Comparison of ENCODE assay signal across 8 mouse cellular contexts in the genomic region with DNA sequence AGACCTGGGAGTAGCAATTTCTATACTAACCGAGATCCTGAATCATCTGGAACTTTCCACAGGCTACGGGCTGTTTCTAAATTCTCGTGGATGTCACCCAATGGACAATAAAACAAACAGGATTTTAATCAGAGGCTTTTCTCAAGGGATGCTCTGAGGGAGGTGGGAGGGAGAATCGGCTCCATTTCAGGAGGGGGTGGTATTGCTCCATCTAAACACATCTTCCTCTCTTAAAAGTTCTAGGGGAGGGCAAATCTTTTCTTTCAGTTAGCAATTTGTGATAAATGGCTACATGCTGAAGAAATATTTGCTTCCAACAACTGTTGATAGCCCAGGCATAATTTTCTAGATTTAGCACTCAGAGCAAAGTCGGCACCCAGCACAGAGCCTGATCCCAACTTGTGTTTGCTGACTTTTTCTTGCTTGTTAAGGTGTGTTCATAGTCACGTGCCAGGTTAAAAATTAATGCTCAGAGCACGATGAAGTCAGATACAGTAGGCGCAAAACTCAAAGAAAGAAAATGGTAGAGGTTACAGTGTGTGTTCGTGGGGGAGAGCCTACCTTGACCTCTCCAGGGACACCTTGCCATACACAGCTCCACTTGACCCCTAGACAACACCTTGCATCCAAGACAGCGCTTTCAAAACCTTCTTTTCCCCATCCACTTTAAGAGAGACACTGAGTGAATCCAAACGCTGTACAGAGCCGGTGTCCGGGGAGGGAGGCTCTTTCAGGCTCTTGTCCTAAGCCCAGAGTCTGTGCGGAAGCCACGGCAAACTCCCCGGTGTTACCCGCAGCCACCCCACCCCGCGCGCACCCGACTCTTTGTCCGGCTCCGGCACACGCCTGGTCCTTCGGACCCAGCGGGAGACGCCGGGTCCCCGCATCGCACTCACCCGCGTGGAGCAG. TPM values are rescaled to one million over a fixed set of nuclear protein-coding genes. Genes with fewer than 3 reads are reported as not detected.
DNase-seq lines count a peak whose midpoint lies in the region; ATAC-seq and TF ChIP-seq lines count a peak whose summit lies in the region.

No protein-coding gene starts in this region.

- intact Hi-C loops in gastrocnemius, adult 2 months (cut with DNase I): loop anchor here (1.0 to 5.0 kb wide), 2 partner anchors 115 to 326 kb away; partner anchors contain the start of gene Me3
- intact Hi-C loops in gastrocnemius, postnatal 36 days (cut with DNase I): no loop called here

- H3K4me3 ChIP-seq in gastrocnemius, adult 2 months: peak overlapping the region; percentile 91
- peak overlapping the region; percentile 62 for H3K4me3 ChIP-seq in hindbrain, embryonic 14.5 days (replicated peaks; ENCODE audit: low read length)
- H3K4me3 ChIP-seq in liver, embryonic 12.5 days: peak overlapping the region; percentile 52

- H3K9me3 ChIP-seq in hindbrain, embryonic 14.5 days (ENCODE audit: control insufficient read depth, low read length): peaks cover 7% of the 10 kb centered on the region; the same call in 1 of the 2 replicates
- H3K9me3 ChIP-seq in liver, embryonic 12.5 days (replicated peaks): no peaks in the 10 kb centered on the region

- DNase-seq in gastrocnemius, adult 2 months: no peak
- no peak for DNase-seq in gastrocnemius, postnatal 36 days
- peak; percentile 45 for DNase-seq in ZHBTc4 (ENCODE audit: low read depth, low spot score)
- DNase-seq in hindbrain, embryonic 14.5 days (ENCODE audit: low spot score): no peak
- DNase-seq in right cerebral cortex, postnatal 36 days (ENCODE audit: low spot score in 2 of 2): no peak
- no peak for DNase-seq in layer of hippocampus, postnatal 36 days
- no peak for DNase-seq in frontal cortex, postnatal 25 days (ENCODE audit: low spot score in 2 of 2)

- H3K27me3 ChIP-seq in hindbrain, embryonic 14.5 days (ENCODE audit: control insufficient read depth, insufficient read depth, low read length): peaks cover 10% of the 10 kb centered on the region; the same call in 1 of the 2 replicates
- H3K27me3 ChIP-seq in liver, embryonic 12.5 days (replicated peaks): peaks cover 59% of the 10 kb centered on the region

- H3K4me2 ChIP-seq in hindbrain, embryonic 14.5 days (replicated peaks): peak overlapping the region; percentile 99
- peak overlapping the region; percentile 69 for H3K4me2 ChIP-seq in liver, embryonic 12.5 days

- ATAC-seq in hindbrain, embryonic 14.5 days (ENCODE audit: low FRiP score): 0 out of 2 replicates have a peak, but pooled peaks have one; percentile 1
- ATAC-seq in liver, embryonic 12.5 days: peak; percentile 51

- peak overlapping the region; percentile 63 for H3K9ac ChIP-seq in hindbrain, embryonic 14.5 days
- no peak overlapping the region for H3K9ac ChIP-seq in liver, embryonic 12.5 days

- no peaks in the 10 kb centered on the region for H3K36me3 ChIP-seq in hindbrain, embryonic 14.5 days (replicated peaks; ENCODE audit: control insufficient read depth, insufficient read depth)
- no peaks in the 10 kb centered on the region for H3K36me3 ChIP-seq in liver, embryonic 12.5 days

- 9% methylated on average over 32 of the region's 32 CpGs for WGBS in hindbrain, embryonic 14.5 days
- WGBS in liver, embryonic 12.5 days (ENCODE audit: insufficient replicate concordance): 9% methylated on average over 32 of the region's 32 CpGs

- H3K27ac ChIP-seq in gastrocnemius, adult 2 months: peak overlapping the region; percentile 83
- no peak overlapping the region for H3K27ac ChIP-seq in hindbrain, embryonic 14.5 days
- no peak overlapping the region for H3K27ac ChIP-seq in liver, embryonic 12.5 days

- peak; percentile 30; the same call in 1 of the 2 replicates for TF ChIP-seq CTCF in gastrocnemius, adult 2 months (IDR thresholded peaks at IDR 0.05)

- H3K4me1 ChIP-seq in hindbrain, embryonic 14.5 days (replicated peaks; ENCODE audit: control insufficient read depth, insufficient read depth, low read length): peaks cover 1% of the 10 kb centered on the region; the same call in 1 of the 2 replicates
- H3K4me1 ChIP-seq in liver, embryonic 12.5 days: 0 out of 2 replicates have a peak, but pooled peaks cover under 1% of the 10 kb centered on the region

RNA-seq across cellular contexts. Expression of gene Prss23, which starts 10.2 kb away (rescaled TPM):
- 10 to 100 TPM; 40.4 to 72.1 TPM for total RNA-seq in gastrocnemius, adult 2 months (2021)
- total RNA-seq in gastrocnemius, postnatal 36 days (2021): 10 to 100 TPM; 45.7 to 60.5 TPM
- 16.0 and 19.0 TPM in 2 replicates for polyA plus RNA-seq in hindbrain, embryonic 14.5 days (2014; fragmentation: Nextera tagmentation; extraction: Ambion mirVana)
- polyA plus RNA-seq in liver, embryonic 12.5 days (2016; fragmentation: Nextera tagmentation; extraction: Ambion mirVana): 5.4 and 6.2 TPM in 2 replicates
- total RNA-seq in layer of hippocampus, postnatal 36 days (2021): 10 to 100 TPM; 13.8 to 14.7 TPM
